Mouse (Mus musculus): Measurements from ENCODE around the gene Aff1. TPM values are rescaled to one million over a fixed set of nuclear protein-coding genes. Genes with fewer than 3 reads are reported as not detected.

Gene Aff1
- polyA plus RNA-seq, 1 experiment, result 12.9 TPM

DNA sequence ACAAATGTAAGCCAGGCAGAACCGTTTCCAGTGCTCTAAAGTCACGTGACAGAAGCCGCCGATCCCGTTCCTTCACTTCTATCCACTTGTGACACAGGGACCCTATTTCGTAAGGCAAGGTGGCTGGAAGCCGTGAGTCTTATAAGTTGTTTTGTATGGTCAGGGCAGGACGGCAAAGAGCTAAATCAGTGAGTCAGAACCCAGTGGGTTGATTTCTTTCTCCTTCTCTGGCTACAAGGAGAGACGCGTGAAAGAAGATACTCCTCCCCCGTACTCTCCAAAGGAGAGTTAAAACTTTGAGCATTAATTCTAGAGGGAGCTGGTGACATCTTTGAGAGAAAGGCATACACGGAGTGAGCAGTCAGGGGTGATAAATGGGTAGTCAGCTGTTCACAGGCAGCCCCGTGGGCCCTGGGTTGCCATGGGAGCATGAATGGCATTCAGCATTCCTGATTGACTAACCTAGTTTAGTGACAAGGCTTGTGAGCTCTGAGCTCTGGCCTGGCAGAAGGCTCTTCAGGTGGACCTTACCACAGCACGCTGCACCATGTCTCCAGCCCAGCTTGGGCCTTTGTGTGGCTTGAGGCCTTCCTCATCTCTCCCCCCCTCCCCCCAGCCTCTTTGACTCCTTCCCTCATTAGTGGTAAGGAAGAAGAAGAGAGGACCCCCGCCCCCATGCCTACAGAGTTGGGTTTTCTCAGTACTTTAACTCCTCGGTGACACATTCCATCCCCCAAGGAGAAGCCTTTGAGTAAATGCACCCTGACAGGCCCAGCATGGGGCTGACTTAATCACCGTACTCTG, 86.3 kb downstream of the Aff1 start:
- no peak for TF ChIP-seq GATA1 (IDR thresholded peaks at IDR 0.05; ENCODE audit: low read length)
- Histone ChIP-seq H3K9me3 (ENCODE audit: control insufficient read depth, low read length) (no peaks in the 10 kb centered on the region), H3K4me3 (replicated peaks) (no peak overlapping the region), H3K27me3 (ENCODE audit: control insufficient read depth) (no peaks in the 10 kb centered on the region), H3K36me3 (ENCODE audit: control insufficient read depth) (peaks cover 89% of the 10 kb centered on the region), H3K4me1 (ENCODE audit: control insufficient read depth) (peaks cover 71% of the 10 kb centered on the region)

DNA sequence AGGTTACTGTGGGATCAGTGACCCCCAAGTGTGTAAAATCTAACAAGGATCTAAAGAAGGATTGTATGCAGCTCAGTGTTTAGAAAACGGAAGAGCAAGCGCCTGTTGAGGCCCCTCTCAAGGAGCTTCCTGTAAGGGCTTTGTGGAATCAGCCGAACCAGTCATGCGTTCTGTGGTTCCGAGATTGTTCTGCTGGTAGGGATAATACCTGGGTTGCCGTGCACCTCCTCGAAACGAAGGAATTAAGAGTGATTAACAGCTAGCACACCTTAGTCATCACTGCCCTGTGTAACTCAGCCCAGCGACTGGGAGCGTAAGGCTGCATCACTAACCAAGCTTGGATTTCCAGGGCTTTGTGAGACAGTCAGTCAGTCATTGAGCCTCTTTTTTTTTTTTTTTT, 87.7 kb downstream of the Aff1 start:
- Histone ChIP-seq H3K9me3 (ENCODE audit: control insufficient read depth, low read length) (no peaks in the 10 kb centered on the region), H3K4me1 (ENCODE audit: control insufficient read depth) (peaks cover 62% of the 10 kb centered on the region), H3K27me3 (ENCODE audit: control insufficient read depth) (no peaks in the 10 kb centered on the region), H3K4me3 (replicated peaks) (no peak overlapping the region), H3K36me3 (ENCODE audit: control insufficient read depth) (peaks cover 91% of the 10 kb centered on the region)
- no peak for TF ChIP-seq GATA1 (IDR thresholded peaks at IDR 0.05; ENCODE audit: low read length)
- TF ChIP-seq TAL1 (IDR thresholded peaks at IDR 0.05; ENCODE audit: low read length), result no peak

DNA sequence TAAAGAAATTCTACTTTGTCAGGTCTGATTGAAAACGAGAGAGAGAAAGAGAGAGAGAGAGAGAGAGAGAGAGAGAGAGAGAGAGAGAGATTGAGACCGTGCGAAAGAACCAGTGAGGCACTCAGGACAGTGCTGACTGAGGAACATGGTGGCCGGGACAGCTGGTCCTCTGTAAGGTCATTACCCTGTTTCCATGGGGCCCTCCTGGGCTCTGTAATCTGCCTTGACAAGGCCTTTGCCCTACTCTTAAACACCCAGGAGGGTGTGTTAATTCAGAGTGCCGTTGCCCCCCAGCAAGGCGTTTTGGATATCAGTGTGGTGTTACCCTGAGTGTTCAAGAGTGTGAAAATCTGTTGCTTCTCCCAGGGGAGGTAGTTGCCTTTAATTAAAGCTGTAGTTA, 88.1 kb downstream of the Aff1 start:
- H3K9me3 ChIP-seq (ENCODE audit: control insufficient read depth, low read length), result no peaks in the 10 kb centered on the region
- TF ChIP-seq TAL1 (IDR thresholded peaks at IDR 0.05; ENCODE audit: low read length) (no peak), GATA1 (IDR thresholded peaks at IDR 0.05; ENCODE audit: low read length) (no peak)
- H3K36me3 ChIP-seq (ENCODE audit: control insufficient read depth), result peaks cover 91% of the 10 kb centered on the region
- peaks cover 57% of the 10 kb centered on the region for H3K4me1 ChIP-seq (ENCODE audit: control insufficient read depth)
- no peaks in the 10 kb centered on the region for H3K27me3 ChIP-seq (ENCODE audit: control insufficient read depth)
- H3K4me3 ChIP-seq (replicated peaks), result no peak overlapping the region

GRCm38 (mm10) chr5:103780836-103781235, 88.7 kb downstream of the Aff1 start:
- Histone ChIP-seq H3K27me3 (ENCODE audit: control insufficient read depth) (no peaks in the 10 kb centered on the region), H3K9me3 (ENCODE audit: control insufficient read depth, low read length) (no peaks in the 10 kb centered on the region), H3K4me1 (ENCODE audit: control insufficient read depth) (peaks cover 52% of the 10 kb centered on the region), H3K4me3 (replicated peaks) (no peak overlapping the region), H3K36me3 (ENCODE audit: control insufficient read depth) (peaks cover 91% of the 10 kb centered on the region)
- TF ChIP-seq TAL1 (IDR thresholded peaks at IDR 0.05; ENCODE audit: low read length), result no peak
- no peak for TF ChIP-seq GATA1 (IDR thresholded peaks at IDR 0.05; ENCODE audit: low read length)

GRCm38 (mm10) chr5:103783086-103783668, 91.0 kb downstream of the Aff1 start:
- peaks cover 96% of the 10 kb centered on the region for H3K36me3 ChIP-seq (ENCODE audit: control insufficient read depth)
- TF ChIP-seq GATA1 (IDR thresholded peaks at IDR 0.05; ENCODE audit: low read length) (no peak), TAL1 (IDR thresholded peaks at IDR 0.05; ENCODE audit: low read length) (no peak)
- no peaks in the 10 kb centered on the region for H3K27me3 ChIP-seq (ENCODE audit: control insufficient read depth)
- H3K4me3 ChIP-seq (replicated peaks), result no peak overlapping the region
- no peaks in the 10 kb centered on the region for H3K9me3 ChIP-seq (ENCODE audit: control insufficient read depth, low read length)
- peaks cover 37% of the 10 kb centered on the region for H3K4me1 ChIP-seq (ENCODE audit: control insufficient read depth)

DNA sequence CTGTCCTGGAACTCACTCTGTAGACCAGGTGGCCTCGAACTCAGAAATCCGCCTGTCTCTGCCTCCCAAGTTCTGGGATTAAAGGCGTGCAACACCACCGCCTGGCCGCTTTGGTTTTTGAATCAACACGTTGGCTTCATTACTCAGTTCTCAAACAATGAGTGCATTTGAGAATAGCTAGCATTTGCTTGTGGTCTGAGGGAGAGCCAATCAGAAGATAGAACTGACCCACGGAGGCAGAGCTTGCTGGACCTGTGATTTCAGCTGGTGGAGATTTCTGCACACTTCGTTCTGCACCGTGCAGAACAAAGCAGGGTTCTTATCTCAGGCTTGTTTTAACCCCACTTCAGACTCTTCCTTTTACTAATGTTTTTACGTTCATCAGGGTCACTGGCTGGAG, 93.9 kb downstream of the Aff1 start:
- Histone ChIP-seq H3K36me3 (ENCODE audit: control insufficient read depth) (peaks cover 100% of the 10 kb centered on the region), H3K9me3 (ENCODE audit: control insufficient read depth, low read length) (no peaks in the 10 kb centered on the region), H3K27me3 (ENCODE audit: control insufficient read depth) (no peaks in the 10 kb centered on the region), H3K4me3 (replicated peaks) (no peak overlapping the region), H3K4me1 (ENCODE audit: control insufficient read depth) (peaks cover 10% of the 10 kb centered on the region)
- TF ChIP-seq GATA1 (IDR thresholded peaks at IDR 0.05; ENCODE audit: low read length) (no peak), TAL1 (IDR thresholded peaks at IDR 0.05; ENCODE audit: low read length) (no peak)

DNA sequence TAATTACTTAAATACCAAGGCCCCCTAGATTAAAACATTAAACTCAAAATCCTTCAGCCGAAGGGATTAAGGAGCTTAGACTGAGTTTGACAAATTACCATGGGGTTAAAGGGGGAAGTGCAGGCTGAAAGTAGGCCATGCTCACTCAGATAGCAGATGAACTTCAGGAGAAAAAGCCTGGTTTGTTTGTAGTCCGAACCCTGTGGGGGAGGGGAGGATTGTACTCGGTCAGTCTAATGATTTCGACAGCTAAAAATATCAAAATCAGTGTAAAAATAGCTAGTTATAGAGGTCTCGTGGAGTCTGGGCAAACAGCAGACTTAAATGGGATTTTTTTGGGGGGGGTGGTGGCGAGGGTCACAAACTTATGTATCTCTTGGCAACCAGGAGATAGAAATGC, 96.3 kb downstream of the Aff1 start:
- Histone ChIP-seq H3K4me1 (ENCODE audit: control insufficient read depth) (peaks cover 8% of the 10 kb centered on the region), H3K36me3 (ENCODE audit: control insufficient read depth) (peaks cover 100% of the 10 kb centered on the region), H3K4me3 (replicated peaks) (no peak overlapping the region), H3K9me3 (ENCODE audit: control insufficient read depth, low read length) (no peaks in the 10 kb centered on the region), H3K27me3 (ENCODE audit: control insufficient read depth) (no peaks in the 10 kb centered on the region)
- TF ChIP-seq GATA1 (IDR thresholded peaks at IDR 0.05; ENCODE audit: low read length) (no peak), TAL1 (IDR thresholded peaks at IDR 0.05; ENCODE audit: low read length) (no peak)

DNA sequence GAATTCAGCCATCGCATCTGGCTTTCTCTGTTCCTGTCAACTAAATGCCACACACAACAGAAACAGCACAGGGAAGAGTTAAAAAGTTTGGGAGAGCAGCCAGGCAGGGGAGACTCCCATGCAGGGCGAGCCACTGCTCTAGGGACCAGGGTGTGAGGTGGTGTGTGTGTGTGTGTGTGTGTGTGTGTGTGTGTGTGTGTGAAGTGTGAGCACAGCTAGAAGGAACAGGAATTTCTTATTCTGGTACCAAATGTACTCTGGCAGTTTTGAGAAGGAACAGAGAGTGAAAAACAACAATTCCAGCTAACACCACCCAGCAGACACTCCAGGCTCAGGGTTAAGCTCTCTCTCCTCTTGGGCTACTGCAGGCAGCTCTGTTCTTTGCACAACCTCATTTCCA, 96.8 kb downstream of the Aff1 start:
- no peaks in the 10 kb centered on the region for H3K9me3 ChIP-seq (ENCODE audit: control insufficient read depth, low read length)
- H3K36me3 ChIP-seq (ENCODE audit: control insufficient read depth), result peaks cover 100% of the 10 kb centered on the region
- no peaks in the 10 kb centered on the region for H3K27me3 ChIP-seq (ENCODE audit: control insufficient read depth)

GRCm38 (mm10) chr5:103789619-103790116, 97.5 kb downstream of the Aff1 start:
- TF ChIP-seq TAL1 (IDR thresholded peaks at IDR 0.05; ENCODE audit: low read length) (no peak), GATA1 (IDR thresholded peaks at IDR 0.05; ENCODE audit: low read length) (no peak)
- peaks cover 9% of the 10 kb centered on the region for H3K4me1 ChIP-seq (ENCODE audit: control insufficient read depth)
- no peak overlapping the region for H3K4me3 ChIP-seq (replicated peaks)
- H3K9me3 ChIP-seq (ENCODE audit: control insufficient read depth, low read length), result no peaks in the 10 kb centered on the region
- peaks cover 100% of the 10 kb centered on the region for H3K36me3 ChIP-seq (ENCODE audit: control insufficient read depth)
- no peaks in the 10 kb centered on the region for H3K27me3 ChIP-seq (ENCODE audit: control insufficient read depth)

More for the DNA sequence above, 96.8 kb downstream of the Aff1 start:
- Histone ChIP-seq H3K4me1 (ENCODE audit: control insufficient read depth) (peaks cover 8% of the 10 kb centered on the region), H3K4me3 (replicated peaks) (no peak overlapping the region)
- TF ChIP-seq GATA1 (IDR thresholded peaks at IDR 0.05; ENCODE audit: low read length), result no peak
- TF ChIP-seq TAL1 (IDR thresholded peaks at IDR 0.05; ENCODE audit: low read length), result no peak
